Comparison of ENCODE assay signal across 8 mouse cellular contexts in the genomic region with DNA sequence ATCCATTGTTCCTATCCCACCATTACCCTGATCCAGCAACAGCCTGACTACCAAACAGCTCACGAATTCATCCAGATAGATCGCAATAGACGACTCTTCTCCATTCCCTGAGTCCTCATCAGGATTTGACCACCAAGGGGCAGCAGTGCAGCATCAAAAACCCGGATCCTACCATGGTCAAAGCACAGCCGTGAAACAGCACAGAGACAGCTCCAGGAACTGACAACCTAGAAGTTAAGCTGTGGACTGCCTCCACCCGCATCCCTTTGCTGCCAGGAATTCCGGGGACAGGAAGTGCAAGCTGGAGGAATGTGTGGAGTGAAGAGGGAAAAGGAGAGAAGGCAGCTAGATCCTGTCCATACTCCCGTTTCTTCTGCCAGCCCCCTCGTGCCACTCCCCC. TPM values are rescaled to one million over a fixed set of nuclear protein-coding genes. Genes with fewer than 3 reads are reported as not detected.
DNase-seq lines count a peak whose midpoint lies in the region; ATAC-seq lines count a peak whose summit lies in the region.

No protein-coding gene starts in this region.

- H3K36me3 ChIP-seq in forebrain, embryonic 12.5 days (replicated peaks), result no peaks in the 10 kb centered on the region
- no peaks in the 10 kb centered on the region for H3K36me3 ChIP-seq in forebrain, embryonic 13.5 days (ENCODE audit: poor library complexity, severe bottlenecking)
- no peaks in the 10 kb centered on the region for H3K36me3 ChIP-seq in midbrain, embryonic 10.5 days

- H3K4me2 ChIP-seq in forebrain, embryonic 12.5 days, result no peak overlapping the region
- H3K4me2 ChIP-seq in forebrain, embryonic 13.5 days, result no peak overlapping the region

- no peak overlapping the region for H3K27ac ChIP-seq in forebrain, embryonic 12.5 days
- no peak overlapping the region for H3K27ac ChIP-seq in forebrain, embryonic 13.5 days
- H3K27ac ChIP-seq in midbrain, embryonic 10.5 days (replicated peaks), result no peak overlapping the region

- intact Hi-C loops in left cerebral cortex, postnatal 14 days (cut with DNase I), result loop anchor here (1.0 kb wide), 1 partner anchor 64 kb away; no protein-coding TSS in a partner anchor

- H3K9me3 ChIP-seq in forebrain, embryonic 12.5 days, result no peaks in the 10 kb centered on the region
- no peaks in the 10 kb centered on the region for H3K9me3 ChIP-seq in forebrain, embryonic 13.5 days (replicated peaks)
- H3K9me3 ChIP-seq in midbrain, embryonic 10.5 days (replicated peaks), result no peaks in the 10 kb centered on the region

- DNase-seq in cerebellum, postnatal 14 days, result peak; percentile 82 to 84
- DNase-seq in gastrocnemius, postnatal 25 days, result peak; percentile 70
- peak; percentile 39 for DNase-seq in hindlimb bud, embryonic 11.5 days (ENCODE audit: extremely low spot score, low read depth, low spot score)
- peak; percentile 74 to 79 for DNase-seq in left cerebral cortex, postnatal 14 days (ENCODE audit: low spot score in 2 of 2)
- peak; percentile 61 for DNase-seq in midbrain, embryonic 10.5 days (ENCODE audit: low spot score)
- DNase-seq in skeletal muscle tissue, adult 2 months (ENCODE audit: low read depth, low spot score), result peak; percentile 77

- H3K4me1 ChIP-seq in forebrain, embryonic 12.5 days, result peaks cover 21% of the 10 kb centered on the region
- peaks cover 14% of the 10 kb centered on the region for H3K4me1 ChIP-seq in forebrain, embryonic 13.5 days
- H3K4me1 ChIP-seq in midbrain, embryonic 10.5 days, result peaks cover 25% of the 10 kb centered on the region

- 24% methylated on average over 9 of the region's 9 CpGs for WGBS in forebrain, embryonic 12.5 days
- WGBS in forebrain, embryonic 13.5 days, result 26% methylated on average over 9 of the region's 9 CpGs
- 28% methylated on average over 9 of the region's 9 CpGs for WGBS in midbrain, embryonic 10.5 days

- no peak overlapping the region for H3K4me3 ChIP-seq in forebrain, embryonic 12.5 days (replicated peaks)
- no peak overlapping the region for H3K4me3 ChIP-seq in forebrain, embryonic 13.5 days
- H3K4me3 ChIP-seq in midbrain, embryonic 10.5 days, result no peak overlapping the region

- no peak overlapping the region for H3K9ac ChIP-seq in forebrain, embryonic 12.5 days
- H3K9ac ChIP-seq in forebrain, embryonic 13.5 days, result no peak overlapping the region

- 0 out of 2 replicates have a peak, but pooled peaks have one; percentile 53 for ATAC-seq in forebrain, embryonic 12.5 days (ENCODE audit: low FRiP score)
- ATAC-seq in forebrain, embryonic 13.5 days, result no peak

- no peaks in the 10 kb centered on the region for H3K27me3 ChIP-seq in forebrain, embryonic 12.5 days
- no peaks in the 10 kb centered on the region for H3K27me3 ChIP-seq in forebrain, embryonic 13.5 days
- H3K27me3 ChIP-seq in midbrain, embryonic 10.5 days (ENCODE audit: low read depth, poor library complexity, severe bottlenecking), result peaks cover 15% of the 10 kb centered on the region

RNA-seq across cellular contexts. Expression of a gene that starts 13.6 kb away (rescaled TPM):
- 1.9 and 2.7 TPM in 2 replicates for polyA plus RNA-seq in forebrain, embryonic 12.5 days (2016; fragmentation: Nextera tagmentation; extraction: Ambion mirVana)
- 1.4 and 1.5 TPM in 2 replicates for polyA plus RNA-seq in forebrain, embryonic 13.5 days (2015; fragmentation: Nextera tagmentation; extraction: Ambion mirVana)
- 1 to 10 TPM; 1.4 to 1.9 TPM for total RNA-seq in gastrocnemius, postnatal 25 days (2021)
- 1 to 10 TPM; 4.2 to 4.3 TPM for total RNA-seq in left cerebral cortex, postnatal 14 days (2021)
- 1.8 and 2.4 TPM in 2 replicates for polyA plus RNA-seq in midbrain, embryonic 10.5 days (2016; fragmentation: Nextera tagmentation; extraction: Ambion mirVana)

RNA-seq across cellular contexts. Expression of a gene that starts 24.6 kb away (rescaled TPM):
- 0.12 and 0.15 TPM in 2 replicates for polyA plus RNA-seq in forebrain, embryonic 12.5 days (2016; fragmentation: Nextera tagmentation; extraction: Ambion mirVana)
- 0.24 TPM in 1 of 2 replicates, not detected in the other for polyA plus RNA-seq in forebrain, embryonic 13.5 days (2015; fragmentation: Nextera tagmentation; extraction: Ambion mirVana)
- 10 to 100 TPM; 34.3 to 43.7 TPM for total RNA-seq in gastrocnemius, postnatal 25 days (2021)
- under 1 TPM; 0.55 to 0.92 TPM for total RNA-seq in left cerebral cortex, postnatal 14 days (2021)
- polyA plus RNA-seq in midbrain, embryonic 10.5 days (2016; fragmentation: Nextera tagmentation; extraction: Ambion mirVana), result 0.22 TPM in 2 replicates

RNA-seq across cellular contexts. Expression of a gene that starts 56.2 kb away (rescaled TPM):
- polyA plus RNA-seq in forebrain, embryonic 12.5 days (2016; fragmentation: Nextera tagmentation; extraction: Ambion mirVana), result 6.5 and 8.1 TPM in 2 replicates
- 4.4 and 4.7 TPM in 2 replicates for polyA plus RNA-seq in forebrain, embryonic 13.5 days (2015; fragmentation: Nextera tagmentation; extraction: Ambion mirVana)
- total RNA-seq in gastrocnemius, postnatal 25 days (2021), result 10 to 100 TPM; 16.4 to 20.8 TPM
- total RNA-seq in left cerebral cortex, postnatal 14 days (2021), result 10 to 100 TPM; 81.3 to 91.6 TPM
- 6.4 and 7.1 TPM in 2 replicates for polyA plus RNA-seq in midbrain, embryonic 10.5 days (2016; fragmentation: Nextera tagmentation; extraction: Ambion mirVana)
